Mouse (Mus musculus) ES-E14 (cell line): ENCODE measurements around the gene Frg2f1.
A peak's percentile ranks its signal among the peaks of the same experiment; 100 is the strongest.

Source experiments
- CHD2 ChIP-seq: IDR thresholded peaks from 2 replicates; pipeline ENCODE4 v1.6.1; 2014; ENCODE audit warnings: mild to moderate bottlenecking, low read depth, low read length, inconsistent platforms
- HCFC1 ChIP-seq: IDR thresholded peaks from 2 replicates; pipeline ENCODE4 v1.6.1; 2012; ENCODE audit warnings: low read length, inconsistent platforms, borderline replicate concordance; ENCODE audit not compliant: insufficient read depth
- MAFK ChIP-seq: IDR thresholded peaks from 2 replicates; pipeline ENCODE4 v1.6.1; 2014; ENCODE audit warnings: mild to moderate bottlenecking, low read depth, low read length, inconsistent platforms; ENCODE audit not compliant: insufficient read depth
- ZC3H11A ChIP-seq: IDR thresholded peaks from 2 replicates; pipeline ENCODE4 v1.6.1; 2012; ENCODE audit warnings: low read depth, mild to moderate bottlenecking, inconsistent platforms, low read length, borderline replicate concordance
- ZNF384 ChIP-seq: IDR thresholded peaks from 2 replicates; pipeline ENCODE4 v1.6.1; 2012; ENCODE audit warnings: low read depth, low read length, inconsistent platforms

DNA sequence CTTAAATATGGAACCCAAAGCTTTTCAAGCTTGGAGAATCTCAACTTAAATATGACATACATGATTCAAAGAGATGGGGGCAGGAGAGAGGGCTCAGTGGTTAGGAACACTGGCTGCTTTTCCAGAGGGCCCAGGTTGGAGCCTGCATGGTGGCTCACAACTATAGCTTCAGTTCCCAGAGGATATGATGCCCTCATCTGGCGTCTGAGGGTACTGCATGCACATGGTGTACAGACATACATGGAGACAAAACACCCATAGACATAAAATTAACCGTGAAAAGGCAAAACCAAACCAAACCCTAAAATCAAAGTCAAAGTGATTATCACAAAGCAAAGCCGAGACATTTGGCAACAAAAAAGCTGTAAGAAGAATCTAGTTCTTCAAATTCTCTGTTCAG lies 48.5 kb downstream of the Frg2f1 start:
- TF ChIP-seq CHD2 (no peak), MAFK (no peak), HCFC1 (no peak), ZC3H11A (peak; percentile 64), ZNF384 (no peak)
